Mouse (Mus musculus) adrenal gland (tissue): ENCODE measurements at regions not wholly inside any gene's neighbourhood (a gene's known extent, or its start where the extent isn't known, plus 50 kb on each side); places are given as distances from the start of the nearest gene placed in this dataset.

Experiments used
- intact Hi-C: fragments of 180-260 bp; cut with DNase I; formaldehyde crosslinking; loops from one replicate; pipeline ENCODE4 v1.15.1; 2025

GRCm38 (mm10) chr17:85767201-85767862, 79.3 kb upstream of the Six2 start:
- intact Hi-C loops = no loop called here

- intact Hi-C loops = no loop called here
Measured at GRCm38 (mm10) chr17:85766556-85766955, 78.5 kb upstream of the Six2 start.

- intact Hi-C loops = no loop called here
Measured at GRCm38 (mm10) chr17:85758581-85759098, 70.6 kb upstream of the Six2 start.

- intact Hi-C loops = no loop called here
Measured at GRCm38 (mm10) chr17:85757647-85758046, 69.6 kb upstream of the Six2 start.

- intact Hi-C loops = no loop called here
Measured at GRCm38 (mm10) chr17:85755557-85755956, 67.5 kb upstream of the Six2 start.

- intact Hi-C loops = no loop called here
Measured at GRCm38 (mm10) chr17:85748649-85749081, 60.6 kb upstream of the Six2 start.

GRCm38 (mm10) chr17:85747976-85748648, 60.0 kb upstream of the Six2 start:
- intact Hi-C loops = no loop called here
